Mouse (Mus musculus) granulocyte monocyte progenitor cell, adult 5-6 weeks (primary cell): ENCODE data around the gene Myh4. TPM values are rescaled to one million over a fixed set of nuclear protein-coding genes. Genes with fewer than 3 reads are reported as not detected.

ENCODE experiments used
- ATAC-seq: replicated peaks from 2 replicates; pipeline ENCODE4 v1.8.0; 2016; ENCODE audit warnings: mild to moderate bottlenecking, moderate TSS enrichment, inconsistent platforms; ENCODE audit not compliant: poor library complexity, severe bottlenecking
- total RNA-seq, 2 experiments: library from RNA; stranded (forward) in 1 of 2; stranded (reverse) in 1 of 2; fragments of 200-712, 200-1000 nt in 1 of 2; fragments of >200 nt in 1 of 2; fragmentation: Nextera tagmentation in 1 of 2; gene quantifications; 2 replicates each; pipeline ENCODE4 v1.2.3; 2014 to 2017

The Myh4 gene
- total RNA-seq (2014; fragmentation: Nextera tagmentation), result not detected in 2 replicates
- total RNA-seq (2017), result not detected in 2 replicates

GRCm38 (mm10) chr11:67237481-67238079, at the start of gene Myh4:
Myh4 (plus strand) TSS chr11:67238029.
- no peak for ATAC-seq

DNA sequence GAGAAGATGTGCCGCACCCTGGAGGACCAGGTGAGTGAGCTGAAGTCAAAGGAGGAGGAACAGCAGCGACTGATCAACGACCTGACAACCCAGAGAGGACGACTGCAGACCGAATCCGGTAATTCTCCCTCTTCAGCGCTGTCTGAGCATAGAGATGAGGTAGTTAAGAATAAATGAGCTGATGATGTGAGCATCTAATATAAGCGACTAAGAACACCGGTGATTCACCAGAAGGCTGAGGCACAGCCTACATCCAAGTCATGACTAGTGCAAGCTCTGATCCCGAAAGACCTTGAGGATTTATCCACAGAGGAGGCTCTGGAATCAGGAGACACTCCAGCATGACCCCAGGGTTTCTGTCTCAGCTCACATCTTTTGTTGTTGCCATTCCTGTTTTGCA, 47.5 kb upstream of the Myh4 start:
- no peak for ATAC-seq

DNA sequence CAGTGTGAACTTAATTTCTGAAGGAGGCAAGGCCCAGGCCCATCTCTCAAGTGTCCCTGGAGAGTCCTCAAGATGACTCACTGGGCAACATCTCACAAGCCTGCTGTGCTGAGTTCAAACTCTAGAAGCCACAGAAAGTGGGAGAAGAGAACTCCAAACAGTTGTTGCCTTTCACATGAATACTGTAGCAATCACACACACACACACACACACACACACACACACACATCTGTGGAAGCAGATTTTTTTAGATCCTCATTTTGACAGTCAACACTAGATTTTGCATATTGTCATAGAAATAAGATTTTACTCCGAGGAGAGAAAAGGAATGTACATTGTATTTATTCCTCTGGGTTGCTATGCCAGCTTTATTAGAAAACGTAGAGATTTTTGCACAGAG, 47.0 kb upstream of the Myh4 start:
- ATAC-seq, result no peak

DNA sequence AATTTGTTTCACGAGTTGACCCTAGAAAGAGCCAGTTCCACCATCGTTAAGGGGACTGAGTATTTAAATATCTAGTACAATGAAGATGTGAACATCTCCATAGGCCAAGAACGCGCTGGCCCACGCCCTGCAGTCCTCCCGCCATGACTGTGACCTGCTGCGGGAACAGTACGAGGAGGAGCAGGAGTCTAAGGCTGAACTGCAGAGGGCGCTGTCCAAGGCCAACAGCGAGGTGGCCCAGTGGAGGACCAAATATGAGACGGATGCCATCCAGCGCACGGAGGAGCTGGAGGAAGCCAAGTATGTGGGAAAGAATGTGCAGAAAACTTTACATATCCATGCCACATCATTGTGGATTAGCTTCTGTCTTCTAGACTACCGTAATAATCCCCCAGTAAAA, 46.3 kb upstream of the Myh4 start:
- no peak for ATAC-seq

GRCm38 (mm10) chr11:67199321-67199720, 38.5 kb upstream of the Myh4 start:
- ATAC-seq, result no peak

GRCm38 (mm10) chr11:67199752-67200151, 38.1 kb upstream of the Myh4 start, which contains the start of gene Myh1:
Myh1 (plus strand) TSS chr11:67200052.
- ATAC-seq, result no peak

- ATAC-seq, result no peak
Measured at GRCm38 (mm10) chr11:67204766-67205165, 33.1 kb upstream of the Myh4 start.

GRCm38 (mm10) chr11:67221803-67222202, 16.0 kb upstream of the Myh4 start:
- no peak for ATAC-seq

DNA sequence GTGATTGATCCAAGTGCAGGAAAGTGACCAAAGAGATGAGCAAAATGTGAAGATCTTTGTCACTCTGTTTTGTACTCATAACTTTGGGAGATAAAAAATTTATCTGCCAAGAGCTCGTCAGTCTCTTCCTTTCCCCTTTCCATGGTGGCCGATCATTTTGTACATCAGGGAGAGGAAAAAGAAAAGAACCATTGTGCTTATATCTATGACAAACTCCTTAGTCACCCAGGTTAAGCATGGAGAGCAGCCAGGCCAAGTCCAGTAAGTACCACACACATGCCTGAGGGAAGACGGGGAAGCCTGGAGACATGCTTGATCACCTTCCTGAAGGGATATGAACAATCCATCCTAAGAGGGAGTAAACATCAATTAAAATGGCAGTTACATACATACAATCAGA, 13.4 kb upstream of the Myh4 start:
- ATAC-seq, result no peak

GRCm38 (mm10) chr11:67228731-67229130, 9.1 kb upstream of the Myh4 start:
- no peak for ATAC-seq

DNA sequence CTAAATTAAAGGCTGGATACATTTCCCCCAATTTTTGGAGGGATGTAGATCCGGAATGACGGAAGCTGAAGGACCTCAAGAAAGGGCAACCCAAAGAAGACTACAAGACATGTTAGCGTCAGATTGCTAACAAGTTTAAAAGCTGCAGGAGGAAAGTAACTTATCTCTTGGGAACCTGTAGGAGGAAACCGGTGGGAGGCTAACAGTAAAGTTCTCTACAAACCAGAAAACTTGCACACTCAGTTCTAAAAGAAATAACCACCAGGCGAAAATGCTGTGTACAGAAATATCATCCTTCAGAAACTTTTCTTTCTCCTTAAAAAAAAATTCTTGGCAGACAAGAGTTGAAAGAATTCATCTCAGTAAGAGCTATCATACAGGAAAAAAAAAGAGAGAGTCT, 8.7 kb upstream of the Myh4 start:
- ATAC-seq, result no peak

DNA sequence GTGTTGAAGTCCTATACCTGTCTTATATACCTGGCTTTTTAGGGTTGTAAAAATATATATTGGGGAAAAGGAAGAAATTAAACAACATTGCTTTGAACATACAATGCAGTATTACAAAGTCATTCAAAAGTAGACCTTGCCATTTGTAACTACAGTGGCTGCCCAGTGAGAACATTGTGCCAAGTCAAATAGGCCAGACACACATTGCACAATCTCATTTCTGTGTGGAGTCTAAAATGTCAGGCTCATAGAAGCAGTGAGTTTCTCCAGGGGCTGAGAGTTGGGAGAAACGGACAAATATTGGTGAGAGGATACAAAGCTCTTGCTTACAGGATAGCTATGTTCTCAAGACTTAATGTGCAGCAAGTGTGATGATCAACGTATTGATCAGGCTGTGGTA, 7.9 kb upstream of the Myh4 start:
- no peak for ATAC-seq

DNA sequence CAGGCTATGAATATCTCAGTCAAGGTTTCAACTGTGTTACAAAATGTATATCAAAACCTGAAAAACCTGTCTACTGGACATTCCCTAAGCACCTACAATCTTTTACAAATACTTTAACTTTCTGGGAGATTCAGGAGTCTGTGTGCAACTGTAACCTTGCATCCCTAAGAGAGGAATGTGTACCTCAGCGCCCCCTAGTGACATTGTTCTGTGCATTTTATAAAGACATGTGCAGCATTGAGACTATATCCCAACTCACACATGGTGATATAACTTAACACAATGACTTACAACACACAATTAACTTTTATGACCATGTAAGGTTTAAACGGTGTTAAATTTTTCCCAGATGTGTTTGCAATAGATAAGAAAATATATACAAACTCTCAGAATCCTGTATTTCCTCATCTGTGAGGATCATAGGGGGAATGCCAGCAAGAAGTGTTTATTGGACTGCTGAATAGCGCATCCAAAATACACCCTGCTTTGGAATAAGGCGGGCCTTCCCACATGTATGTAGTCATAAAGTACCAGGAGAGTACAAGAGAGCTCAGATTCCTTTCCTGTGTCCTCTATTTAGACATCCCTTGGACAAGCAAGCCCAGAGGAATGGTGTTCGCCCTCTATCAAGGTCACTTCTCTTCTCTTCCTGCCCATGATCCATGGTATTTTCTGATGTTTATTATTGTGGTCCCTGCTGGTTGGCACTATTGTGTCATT, 2.0 kb upstream of the Myh4 start:
- no peak for ATAC-seq

GRCm38 (mm10) chr11:67236799-67237198, 1.0 kb upstream of the Myh4 start:
- ATAC-seq, result no peak

GRCm38 (mm10) chr11:67241051-67241450, 3.2 kb downstream of the Myh4 start:
- no peak for ATAC-seq

GRCm38 (mm10) chr11:67253691-67254090, 15.9 kb downstream of the Myh4 start:
- no peak for ATAC-seq

- no peak for ATAC-seq
Measured at GRCm38 (mm10) chr11:67257048-67257447, 19.2 kb downstream of the Myh4 start.

DNA sequence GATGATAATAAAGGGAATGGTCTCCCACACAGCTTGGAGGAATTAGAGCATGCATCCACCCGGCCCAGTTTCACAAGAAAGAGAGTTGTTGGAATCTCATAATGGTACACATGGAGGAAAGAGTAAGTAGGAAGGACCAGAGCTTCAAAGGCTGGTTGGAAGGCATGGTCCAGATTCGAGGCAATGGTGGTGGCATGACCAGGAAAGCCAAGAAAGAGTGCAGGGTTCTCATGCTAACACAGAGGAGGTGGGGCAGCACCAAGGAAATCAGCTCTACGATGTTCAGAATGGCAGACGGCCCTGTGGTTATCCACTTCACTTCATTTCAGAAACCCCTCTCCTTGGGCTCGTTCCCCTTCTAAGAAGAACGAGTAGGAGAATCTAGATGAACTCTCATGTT, 23.1 kb downstream of the Myh4 start:
- ATAC-seq, result no peak

DNA sequence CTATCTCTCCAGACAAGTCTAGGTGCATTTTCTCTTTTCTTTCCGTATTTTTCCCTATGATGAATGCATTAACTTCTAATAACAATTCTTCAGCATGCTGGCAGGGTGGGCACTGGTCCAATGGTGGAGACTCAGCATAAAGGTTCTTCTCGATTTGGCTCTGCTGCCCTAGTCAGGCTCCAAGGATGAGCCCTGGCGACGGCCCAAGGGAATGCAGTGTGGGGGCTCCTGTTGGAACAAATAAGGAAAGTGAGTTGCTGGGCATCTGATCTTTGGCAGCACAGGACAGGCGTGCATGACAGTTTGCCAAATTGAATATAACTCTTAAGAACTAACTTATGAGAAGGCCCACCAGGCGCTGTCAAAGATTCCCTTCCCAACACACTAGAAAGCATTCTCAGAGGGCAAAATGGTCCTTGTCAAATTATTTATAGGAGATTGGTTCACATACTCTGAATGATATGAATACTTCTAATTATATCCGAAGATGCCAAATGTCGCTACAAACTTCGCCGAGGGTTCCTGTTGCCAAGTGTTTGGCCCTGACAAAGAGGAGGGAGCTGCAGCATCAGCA, 38.9 kb downstream of the Myh4 start, which contains the start of gene Myh8:
Gene Myh8 (plus strand): TSS at position 524 of the 574 bp plus-strand sequence.
- no peak for ATAC-seq

DNA sequence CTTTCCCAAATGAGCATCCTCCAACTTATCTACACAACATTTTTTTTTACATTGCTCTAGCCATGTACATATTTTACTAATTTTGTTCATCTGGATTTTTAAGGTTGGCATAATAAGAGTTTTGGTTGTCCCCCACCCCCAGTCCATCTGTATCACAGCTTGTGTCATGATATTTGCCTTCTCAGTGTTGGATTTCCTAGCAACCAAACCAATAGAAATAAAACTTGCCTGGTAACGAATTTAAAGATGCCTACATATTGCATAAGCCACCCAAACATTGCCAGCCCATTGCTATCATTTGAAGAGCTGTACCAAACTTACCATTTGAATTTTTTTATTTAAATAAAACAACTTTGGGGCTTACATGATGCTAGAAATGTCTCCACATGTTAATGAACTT, 55.6 kb downstream of the Myh4 start:
- no peak for ATAC-seq
